Mouse (Mus musculus): ENCODE data around the gene Pla2g3. TPM values are rescaled to one million over a fixed set of nuclear protein-coding genes. Genes with fewer than 3 reads are reported as not detected.

Gene Pla2g3
- polyA plus RNA-seq, 1 experiment from 2014 or later = 0.34 TPM

GRCm38 (mm10) chr11:3528208-3528607, 40.1 kb downstream of the Pla2g3 start:
- no peak for ATAC-seq (ENCODE audit: insufficient number of reproducible peaks, insufficient read depth, low FRiP score, low read depth)
- no peak overlapping the region for H3K4me2 ChIP-seq (ENCODE audit: low read length)
- peak overlapping the region in 1 of 2 experiments; percentile 62; a peak in 2 of 4 replicates for H3K27ac ChIP-seq (replicated peaks in 1 of 2; ENCODE audit: control insufficient read depth in 1 of 2, insufficient read depth in 1 of 2, low read depth in 2 of 2, low read length in 2 of 2)
- peaks cover 8 to 25% of the 10 kb centered on the region in 2 experiments for H3K4me1 ChIP-seq (ENCODE audit: control insufficient read depth in 2 of 2, insufficient read depth in 2 of 2, low read length in 2 of 2)
- H3K9me3 ChIP-seq (ENCODE audit: control insufficient read depth, low read length) = no peaks in the 10 kb centered on the region
- whole genome bisulfite sequencing = 89% methylated on average over 6 of the region's 6 CpGs
- H3K27me3 ChIP-seq (ENCODE audit: control insufficient read depth, insufficient read depth, low read length) = no peaks in the 10 kb centered on the region
- H3K9ac ChIP-seq (ENCODE audit: low read length) = no peak overlapping the region
- H3K4me3 ChIP-seq (ENCODE audit: control insufficient read depth in 1 of 2, insufficient read depth in 1 of 2, low read depth in 1 of 2, low read length in 2 of 2) = no peak overlapping the region
- H3K36me3 ChIP-seq (ENCODE audit: control insufficient read depth, insufficient read depth, low read length) = peaks cover 100% of the 10 kb centered on the region

GRCm38 (mm10) chr11:3529476-3530252, 41.6 kb downstream of the Pla2g3 start:
- H3K9ac ChIP-seq (ENCODE audit: low read length) = no peak overlapping the region
- H3K4me2 ChIP-seq (ENCODE audit: low read length) = no peak overlapping the region
- H3K9me3 ChIP-seq (ENCODE audit: control insufficient read depth, low read length) = no peaks in the 10 kb centered on the region
- H3K36me3 ChIP-seq (ENCODE audit: control insufficient read depth, insufficient read depth, low read length) = peaks cover 99% of the 10 kb centered on the region
- no peak for ATAC-seq (ENCODE audit: insufficient number of reproducible peaks, insufficient read depth, low FRiP score, low read depth)
- WGBS = 79% methylated on average over 20 of the region's 20 CpGs
- no peak overlapping the region for H3K27ac ChIP-seq (replicated peaks in 1 of 2; ENCODE audit: control insufficient read depth in 1 of 2, insufficient read depth in 1 of 2, low read depth in 2 of 2, low read length in 2 of 2)
- no peaks in the 10 kb centered on the region for H3K27me3 ChIP-seq (ENCODE audit: control insufficient read depth, insufficient read depth, low read length)
- H3K4me1 ChIP-seq (ENCODE audit: control insufficient read depth in 2 of 2, insufficient read depth in 2 of 2, low read length in 2 of 2) = peaks cover 8 to 25% of the 10 kb centered on the region in 2 experiments
- no peak overlapping the region for H3K4me3 ChIP-seq (ENCODE audit: control insufficient read depth in 1 of 2, insufficient read depth in 1 of 2, low read depth in 1 of 2, low read length in 2 of 2)

- 91% methylated on average over 3 of the region's 3 CpGs for WGBS
- H3K9me3 ChIP-seq (ENCODE audit: control insufficient read depth, low read length) = no peaks in the 10 kb centered on the region
- H3K36me3 ChIP-seq (ENCODE audit: control insufficient read depth, insufficient read depth, low read length) = peaks cover 91% of the 10 kb centered on the region
- H3K4me2 ChIP-seq (ENCODE audit: low read length) = no peak overlapping the region
- no peaks in the 10 kb centered on the region for H3K27me3 ChIP-seq (ENCODE audit: control insufficient read depth, insufficient read depth, low read length)
- no peak overlapping the region for H3K27ac ChIP-seq (replicated peaks in 1 of 2; ENCODE audit: control insufficient read depth in 1 of 2, insufficient read depth in 1 of 2, low read depth in 2 of 2, low read length in 2 of 2)
- ATAC-seq (ENCODE audit: insufficient number of reproducible peaks, insufficient read depth, low FRiP score, low read depth) = no peak
- no peak overlapping the region for H3K9ac ChIP-seq (ENCODE audit: low read length)
- no peak overlapping the region for H3K4me3 ChIP-seq (ENCODE audit: control insufficient read depth in 1 of 2, insufficient read depth in 1 of 2, low read depth in 1 of 2, low read length in 2 of 2)
- H3K4me1 ChIP-seq (ENCODE audit: control insufficient read depth in 2 of 2, insufficient read depth in 2 of 2, low read length in 2 of 2) = peaks cover 13 to 30% of the 10 kb centered on the region in 2 experiments
Measured at GRCm38 (mm10) chr11:3530731-3531130, 42.6 kb downstream of the Pla2g3 start.

- Histone ChIP-seq H3K36me3 (ENCODE audit: control insufficient read depth, insufficient read depth, low read length) (peaks cover 83% of the 10 kb centered on the region), H3K27me3 (ENCODE audit: control insufficient read depth, insufficient read depth, low read length) (no peaks in the 10 kb centered on the region), H3K27ac (replicated peaks in 1 of 2; ENCODE audit: control insufficient read depth in 1 of 2, insufficient read depth in 1 of 2, low read depth in 2 of 2, low read length in 2 of 2) (no peak overlapping the region), H3K9me3 (ENCODE audit: control insufficient read depth, low read length) (no peaks in the 10 kb centered on the region), H3K9ac (ENCODE audit: low read length) (no peak overlapping the region), H3K4me1 (ENCODE audit: control insufficient read depth in 2 of 2, insufficient read depth in 2 of 2, low read length in 2 of 2) (peaks cover 19 to 29% of the 10 kb centered on the region in 2 experiments), H3K4me2 (ENCODE audit: low read length) (no peak overlapping the region), H3K4me3 (ENCODE audit: control insufficient read depth in 1 of 2, insufficient read depth in 1 of 2, low read depth in 1 of 2, low read length in 2 of 2) (no peak overlapping the region)
- 76% methylated on average over 6 of the region's 6 CpGs for WGBS
- ATAC-seq (ENCODE audit: insufficient number of reproducible peaks, insufficient read depth, low FRiP score, low read depth) = no peak
Measured at GRCm38 (mm10) chr11:3531634-3532033, 43.5 kb downstream of the Pla2g3 start.

- 91% methylated on average over 16 of the region's 16 CpGs for WGBS
- Histone ChIP-seq H3K9ac (ENCODE audit: low read length) (no peak overlapping the region), H3K4me3 (ENCODE audit: control insufficient read depth in 1 of 2, insufficient read depth in 1 of 2, low read depth in 1 of 2, low read length in 2 of 2) (no peak overlapping the region), H3K9me3 (ENCODE audit: control insufficient read depth, low read length) (no peaks in the 10 kb centered on the region), H3K4me2 (ENCODE audit: low read length) (no peak overlapping the region), H3K4me1 (ENCODE audit: control insufficient read depth in 2 of 2, insufficient read depth in 2 of 2, low read length in 2 of 2) (peaks cover 20 to 30% of the 10 kb centered on the region in 2 experiments), H3K27me3 (ENCODE audit: control insufficient read depth, insufficient read depth, low read length) (no peaks in the 10 kb centered on the region), H3K36me3 (ENCODE audit: control insufficient read depth, insufficient read depth, low read length) (peaks cover 80% of the 10 kb centered on the region), H3K27ac (replicated peaks in 1 of 2; ENCODE audit: control insufficient read depth in 1 of 2, insufficient read depth in 1 of 2, low read depth in 2 of 2, low read length in 2 of 2) (no peak overlapping the region)
- no peak for ATAC-seq (ENCODE audit: insufficient number of reproducible peaks, insufficient read depth, low FRiP score, low read depth)
Measured at GRCm38 (mm10) chr11:3532101-3532931, 44.2 kb downstream of the Pla2g3 start.

- no peak overlapping the region for H3K27ac ChIP-seq (replicated peaks in 1 of 2; ENCODE audit: control insufficient read depth in 1 of 2, insufficient read depth in 1 of 2, low read depth in 2 of 2, low read length in 2 of 2)
- peaks cover 69% of the 10 kb centered on the region for H3K36me3 ChIP-seq (ENCODE audit: control insufficient read depth, insufficient read depth, low read length)
- no peaks in the 10 kb centered on the region for H3K9me3 ChIP-seq (ENCODE audit: control insufficient read depth, low read length)
- no peak overlapping the region for H3K4me3 ChIP-seq (ENCODE audit: control insufficient read depth in 1 of 2, insufficient read depth in 1 of 2, low read depth in 1 of 2, low read length in 2 of 2)
- no peaks in the 10 kb centered on the region for H3K27me3 ChIP-seq (ENCODE audit: control insufficient read depth, insufficient read depth, low read length)
- H3K4me1 ChIP-seq (ENCODE audit: control insufficient read depth in 2 of 2, insufficient read depth in 2 of 2, low read length in 2 of 2) = peaks cover 18 to 25% of the 10 kb centered on the region in 2 experiments
- ATAC-seq (ENCODE audit: insufficient number of reproducible peaks, insufficient read depth, low FRiP score, low read depth) = no peak
- H3K9ac ChIP-seq (ENCODE audit: low read length) = no peak overlapping the region
- 92% methylated on average over 17 of the region's 17 CpGs for WGBS
- no peak overlapping the region for H3K4me2 ChIP-seq (ENCODE audit: low read length)
Measured at GRCm38 (mm10) chr11:3533406-3533932, 45.4 kb downstream of the Pla2g3 start.

GRCm38 (mm10) chr11:3534956-3535355, 46.9 kb downstream of the Pla2g3 start:
- 26% methylated on average over 8 of the region's 8 CpGs for WGBS
- H3K9me3 ChIP-seq (ENCODE audit: control insufficient read depth, low read length) = no peaks in the 10 kb centered on the region
- ATAC-seq (ENCODE audit: insufficient number of reproducible peaks, insufficient read depth, low FRiP score, low read depth) = no peak

More at GRCm38 (mm10) chr11:3534956-3535355, 46.9 kb downstream of the Pla2g3 start:
- H3K9ac ChIP-seq (ENCODE audit: low read length) = peak overlapping the region; percentile 86; the same call in 1 of the 2 replicates
- H3K4me1 ChIP-seq (ENCODE audit: control insufficient read depth in 2 of 2, insufficient read depth in 2 of 2, low read length in 2 of 2) = peaks cover 18 to 32% of the 10 kb centered on the region in 2 experiments
- peak overlapping the region; percentile 66 for H3K4me2 ChIP-seq (ENCODE audit: low read length)
- peak overlapping the region in 1 of 2 experiments; percentile 64; a peak in 1 of 4 replicates for H3K4me3 ChIP-seq (ENCODE audit: control insufficient read depth in 1 of 2, insufficient read depth in 1 of 2, low read depth in 1 of 2, low read length in 2 of 2)
- H3K36me3 ChIP-seq (ENCODE audit: control insufficient read depth, insufficient read depth, low read length) = peaks cover 54% of the 10 kb centered on the region
- H3K27me3 ChIP-seq (ENCODE audit: control insufficient read depth, insufficient read depth, low read length) = no peaks in the 10 kb centered on the region
- H3K27ac ChIP-seq (replicated peaks in 1 of 2; ENCODE audit: control insufficient read depth in 1 of 2, insufficient read depth in 1 of 2, low read depth in 2 of 2, low read length in 2 of 2) = peak overlapping the region; percentile 30 to 97; a peak in 3 of 4 replicates

Measured in heart, embryonic 14.5 days (tissue).